Mouse (Mus musculus): ENCODE results near the gene Sp110.
"Not testable (repeated sequence)": the region's sequence is repeated elsewhere in the genome, so short reads cannot be mapped to it uniquely, and the experiment has no call there.

DNA sequence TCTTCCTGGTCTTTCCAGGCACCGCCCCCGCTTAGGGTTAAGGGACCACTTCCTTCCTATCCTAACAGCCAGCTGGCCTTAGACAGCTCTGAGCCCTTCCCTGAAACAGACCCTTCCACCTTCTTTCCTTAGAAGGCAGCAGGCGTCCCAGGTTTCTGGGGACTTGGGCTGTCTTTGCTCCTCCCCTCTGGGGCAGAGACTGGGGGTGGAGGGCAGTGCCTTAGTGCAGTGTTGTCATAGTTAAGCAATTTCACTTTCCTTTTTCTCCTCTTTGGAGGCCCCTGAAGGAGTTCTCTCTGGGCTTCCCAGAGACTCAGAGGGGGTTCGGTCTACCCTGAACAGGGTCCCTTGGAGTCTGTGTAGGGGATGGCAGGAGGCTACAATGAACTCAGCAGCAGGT, 2.2 kb upstream of the Sp110 start:
- TF ChIP-seq POLR2A (IDR thresholded peaks at IDR 0.05; ENCODE audit: insufficient read depth, low read depth, low read length); CTCF (IDR thresholded peaks at IDR 0.05): not testable (repeated sequence)

All from heart, adult 2 months (tissue).